Mouse (Mus musculus) ES-Bruce4 (cell line): ENCODE measurements at regions not wholly inside any gene's neighbourhood (a gene's known extent, or its start where the extent isn't known, plus 50 kb on each side); places are given as distances from the start of the nearest gene placed in this dataset.

ENCODE experiments used
- CTCF ChIP-seq: IDR thresholded peaks from one replicate; pipeline ENCODE4 v1.8.1; 2011; ENCODE audit warnings: low read depth, low read length
- POLR2A ChIP-seq: IDR thresholded peaks from one replicate; pipeline ENCODE4 v1.8.1; 2011; ENCODE audit warnings: low read length; ENCODE audit not compliant: insufficient read depth

DNA sequence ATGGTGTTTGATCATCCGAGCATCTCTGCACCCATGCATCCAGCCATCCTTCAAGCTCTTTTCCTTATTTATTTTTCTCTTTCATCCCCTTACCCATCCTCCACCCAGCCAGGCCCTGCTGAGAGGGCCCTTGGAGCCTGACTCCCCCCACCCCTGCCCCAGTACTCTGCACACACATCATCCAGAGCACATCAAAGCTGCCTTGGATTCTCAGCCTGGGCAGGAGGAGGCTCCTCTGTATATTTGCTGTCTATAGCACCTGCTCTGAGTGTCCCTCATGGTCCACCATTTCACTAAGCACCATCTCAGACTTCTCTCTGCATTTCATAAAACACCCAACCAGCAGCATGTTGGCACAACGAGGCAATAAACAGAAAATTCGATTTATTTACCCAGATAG, 101.9 kb downstream of the Mn1 start:
- no peak for TF ChIP-seq POLR2A
- no peak for TF ChIP-seq CTCF
